Mouse (Mus musculus) cerebellum, adult 8-10 months (tissue): ENCODE measurements around the gene Hoxc10.

Experiments used
- DNase-seq: peaks from one replicate; pipeline ENCODE4 v3.0.0; 2022

Gene Hoxc10

DNA sequence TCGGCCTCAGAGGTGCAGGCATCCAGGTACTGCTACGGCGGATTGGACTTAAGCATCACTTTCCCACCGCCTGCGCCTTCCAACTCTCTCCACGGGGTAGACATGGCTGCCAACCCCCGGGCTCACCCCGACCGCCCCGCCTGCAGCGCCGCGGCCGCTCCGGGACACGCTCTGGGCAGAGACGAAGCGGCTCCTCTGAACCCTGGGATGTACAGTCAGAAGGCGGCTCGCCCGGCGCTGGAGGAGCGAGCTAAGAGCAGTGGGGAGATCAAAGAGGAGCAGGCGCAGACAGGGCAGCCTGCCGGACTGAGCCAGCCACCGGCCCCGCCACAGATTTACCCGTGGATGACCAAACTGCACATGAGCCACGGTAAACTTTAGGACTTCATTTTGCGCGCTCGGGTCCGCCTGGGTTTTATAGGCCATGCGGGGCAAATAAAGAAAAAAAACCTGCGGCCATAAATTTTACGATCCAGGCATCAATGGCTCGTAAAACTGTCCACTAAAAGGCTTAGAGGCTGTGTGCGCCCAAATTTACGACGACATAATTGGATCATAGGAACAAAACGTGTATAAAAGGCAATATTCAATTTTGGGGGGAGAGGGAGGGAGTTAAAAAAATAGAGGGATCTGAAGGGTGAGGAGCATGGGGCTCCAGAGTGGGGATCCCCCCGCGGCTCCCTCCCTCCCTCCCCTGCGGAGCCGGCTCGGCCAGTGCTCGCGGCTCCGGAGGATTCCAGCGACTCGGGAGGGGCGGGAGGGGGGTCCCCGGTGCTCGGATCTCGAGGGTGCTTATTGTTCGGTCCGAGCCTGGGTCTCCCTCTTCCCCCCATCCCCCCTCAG, 47.8 kb downstream of the Hoxc10 start:
- DNase-seq, result no peak

DNA sequence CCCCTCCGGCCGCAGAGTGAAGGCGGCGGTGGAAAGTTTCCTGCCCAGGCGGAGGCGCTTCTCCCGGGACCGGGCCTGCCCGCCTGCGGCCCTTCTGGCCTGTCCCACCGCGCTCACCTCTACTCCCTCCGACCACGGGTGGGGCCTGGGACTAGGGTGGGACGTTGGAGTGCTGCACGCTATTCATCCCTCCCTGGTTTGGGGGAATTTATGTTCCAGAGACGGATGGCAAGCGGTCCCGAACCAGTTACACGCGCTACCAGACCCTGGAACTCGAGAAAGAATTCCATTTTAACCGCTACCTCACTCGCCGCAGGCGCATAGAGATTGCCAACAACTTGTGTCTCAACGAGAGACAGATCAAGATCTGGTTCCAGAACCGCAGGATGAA, 48.4 kb downstream of the Hoxc10 start:
- no peak for DNase-seq

DNA sequence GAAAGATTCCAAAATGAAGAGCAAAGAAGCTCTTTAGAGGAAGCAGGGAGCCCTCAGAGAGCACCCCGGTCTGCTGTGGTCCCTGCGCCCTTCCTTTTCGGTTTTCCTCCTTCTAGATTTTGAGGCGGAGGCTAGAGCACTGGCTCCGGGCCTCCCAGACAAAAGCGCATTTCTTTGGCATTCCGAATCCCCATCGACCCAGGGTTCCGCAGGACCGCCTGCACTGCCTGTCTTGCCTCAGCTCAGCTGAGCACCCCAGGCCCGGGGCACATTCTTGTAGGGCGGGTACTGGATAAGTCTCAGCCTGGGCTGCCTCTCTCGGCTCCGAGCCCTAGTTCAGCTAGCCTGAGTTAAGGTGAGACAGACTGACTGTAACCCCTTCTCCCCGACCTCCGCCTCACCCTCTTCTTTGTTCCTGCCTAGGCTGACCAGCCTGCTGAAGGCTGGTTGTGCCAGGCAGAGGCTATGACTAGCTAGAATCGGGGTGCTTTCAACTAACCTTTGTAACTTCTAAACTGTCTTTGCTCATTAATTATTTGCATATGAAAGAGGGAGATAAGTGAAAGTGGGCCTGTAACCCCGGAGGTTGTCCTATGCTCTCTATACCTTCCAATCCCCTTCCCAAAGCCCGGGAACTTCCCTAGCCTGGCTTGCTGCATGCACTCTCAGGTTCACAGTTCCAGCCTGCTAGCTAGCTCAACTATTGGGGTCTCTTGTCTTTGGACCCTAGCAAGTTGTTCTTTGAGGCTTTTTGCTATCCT, 49.0 kb downstream of the Hoxc10 start:
- DNase-seq, result no peak

DNA sequence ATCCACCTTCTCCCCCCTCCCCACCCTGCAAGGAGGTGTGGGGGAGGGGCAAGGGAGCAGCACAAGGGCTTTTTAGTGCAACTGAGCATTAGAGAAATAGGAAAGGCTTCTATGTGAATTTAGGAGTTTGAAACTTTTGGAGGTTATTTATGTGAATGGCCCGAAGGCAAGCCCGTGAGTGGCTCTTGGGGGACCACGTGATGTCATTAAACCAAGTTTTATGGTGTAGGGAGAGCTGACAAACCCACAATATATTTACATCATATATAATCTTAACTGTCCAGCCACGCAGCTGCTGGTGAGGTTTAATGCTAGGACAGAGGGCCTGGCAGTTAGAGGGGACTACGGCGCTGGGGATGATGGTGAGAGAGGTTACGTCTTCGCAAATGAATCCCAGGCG, 52.0 kb downstream of the Hoxc10 start, which contains the start of gene Hoxc4:
TSS of gene Hoxc4 (plus strand) at position 299 of the 400 bp plus-strand sequence.
- no peak for DNase-seq

DNA sequence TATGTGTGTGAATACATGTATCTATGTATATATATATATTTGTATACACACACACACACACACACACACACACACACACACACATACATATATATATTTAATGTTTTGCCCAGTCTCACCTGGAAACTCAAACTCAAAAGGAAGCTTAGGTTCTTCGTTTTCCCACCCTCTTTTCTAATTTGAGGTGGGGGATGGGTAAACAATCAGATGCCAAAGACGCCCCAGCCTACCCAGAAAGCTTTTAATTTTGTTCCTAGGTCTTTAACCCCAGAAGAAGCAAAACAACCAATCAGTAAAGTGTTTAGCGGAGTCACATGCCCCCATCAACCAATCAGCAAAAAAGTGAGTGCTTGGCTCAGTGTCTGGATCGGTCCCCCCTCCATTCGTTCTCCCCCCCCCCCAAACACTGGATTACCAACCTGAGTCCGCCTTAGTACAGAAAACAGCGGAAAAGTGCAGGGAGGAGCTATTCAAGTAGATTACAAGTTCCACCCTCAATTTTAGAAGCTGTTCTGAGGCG, 54.4 kb downstream of the Hoxc10 start:
- DNase-seq, result no peak
